Mouse (Mus musculus) kidney, adult 11 months (tissue): Measurements from ENCODE around the gene Amigo2.

Source experiments
- DNase-seq: peaks from one replicate; pipeline ENCODE4 v3.0.0; 2022

Amigo2 gene

GRCm38 (mm10) chr15:97246911-97247790, at the start of gene Amigo2, which contains the start of gene Pced1b:
TSS of gene Amigo2 (minus strand) at chr15:97247287.
TSS of gene Pced1b (plus strand) at chr15:97247107.
- peak; percentile 34 for DNase-seq

- peak; percentile 27 for DNase-seq
These were observed 44.4 kb upstream of the Amigo2 start for GRCm38 (mm10) chr15:97291291-97292050.

GRCm38 (mm10) chr15:97290351-97290750, 43.3 kb upstream of the Amigo2 start:
- DNase-seq = no peak

- DNase-seq = no peak
These were observed 42.1 kb upstream of the Amigo2 start for GRCm38 (mm10) chr15:97289176-97289575.

- no peak for DNase-seq
These were observed 41.6 kb upstream of the Amigo2 start for GRCm38 (mm10) chr15:97288690-97289089.

GRCm38 (mm10) chr15:97287436-97288143, 40.5 kb upstream of the Amigo2 start:
- DNase-seq = no peak

- DNase-seq = no peak
These were observed 39.6 kb upstream of the Amigo2 start for GRCm38 (mm10) chr15:97286731-97287130.

GRCm38 (mm10) chr15:97285665-97286212, 38.7 kb upstream of the Amigo2 start:
- DNase-seq = no peak

- DNase-seq = no peak
These were observed 37.1 kb upstream of the Amigo2 start for GRCm38 (mm10) chr15:97284201-97284600.

GRCm38 (mm10) chr15:97282572-97282881, 35.4 kb upstream of the Amigo2 start:
- DNase-seq = no peak

- no peak for DNase-seq
These were observed 34.9 kb upstream of the Amigo2 start for GRCm38 (mm10) chr15:97281712-97282571.

- no peak for DNase-seq
These were observed 33.7 kb upstream of the Amigo2 start for GRCm38 (mm10) chr15:97280776-97281175.

GRCm38 (mm10) chr15:97280131-97280530, 33.0 kb upstream of the Amigo2 start:
- DNase-seq = no peak

GRCm38 (mm10) chr15:97278340-97278948, 31.4 kb upstream of the Amigo2 start:
- no peak for DNase-seq

- no peak for DNase-seq
These were observed 30.2 kb upstream of the Amigo2 start for GRCm38 (mm10) chr15:97277328-97277727.

GRCm38 (mm10) chr15:97276660-97277153, 29.6 kb upstream of the Amigo2 start:
- no peak for DNase-seq

GRCm38 (mm10) chr15:97275626-97276395, 28.7 kb upstream of the Amigo2 start:
- DNase-seq = no peak

GRCm38 (mm10) chr15:97272831-97273230, 25.7 kb upstream of the Amigo2 start:
- no peak for DNase-seq

- no peak for DNase-seq
These were observed 25.1 kb upstream of the Amigo2 start for GRCm38 (mm10) chr15:97271985-97272697.
